Mouse (Mus musculus): Measurements from ENCODE around the gene Ros1.

Gene Ros1

DNA sequence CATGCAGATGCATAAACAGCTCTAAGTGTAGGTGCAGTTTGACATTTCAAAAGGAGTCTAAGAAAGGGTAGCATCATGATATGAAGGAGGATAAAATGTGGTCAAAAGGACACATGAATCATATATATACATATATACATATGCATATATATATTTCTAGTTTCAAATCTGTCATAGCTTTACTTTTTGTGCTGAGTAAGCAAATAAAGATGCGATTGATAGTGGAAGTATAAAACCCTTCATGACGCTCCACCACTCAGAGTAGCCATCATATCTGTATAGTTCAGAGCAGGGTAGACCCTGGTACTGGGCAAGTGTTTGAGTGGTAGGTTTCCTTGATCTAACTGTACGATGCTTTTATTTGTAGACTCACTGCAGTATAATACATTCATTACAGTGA, 35.3 kb downstream of the Ros1 start:
- no peak for DNase-seq (ENCODE audit: low spot score in 2 of 2)

GRCm38 (mm10) chr10:52133354-52134074, 61.5 kb downstream of the Ros1 start:
- DNase-seq (ENCODE audit: low spot score in 2 of 2) = no peak

DNA sequence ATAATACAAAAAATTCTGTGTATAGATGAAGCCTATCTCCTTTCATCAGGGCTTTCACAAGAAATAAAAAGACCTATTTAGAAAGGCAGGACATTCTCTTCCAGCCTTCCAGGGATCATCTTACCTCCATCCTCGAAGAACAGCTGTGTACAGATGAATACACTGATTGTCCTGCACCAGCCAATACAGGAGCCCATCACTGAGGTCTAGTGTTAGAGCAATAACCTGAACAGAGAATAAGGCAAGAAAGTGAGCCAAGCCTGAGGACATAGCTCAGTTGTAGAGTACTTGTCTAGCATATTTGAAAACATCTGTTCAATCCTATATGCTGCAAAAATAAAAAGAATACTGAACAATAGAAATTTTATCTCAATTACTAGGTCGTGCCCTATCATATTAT, 64.3 kb downstream of the Ros1 start:
- DNase-seq (ENCODE audit: low spot score in 2 of 2) = no peak

GRCm38 (mm10) chr10:52128874-52129412, 66.1 kb downstream of the Ros1 start:
- no peak for DNase-seq (ENCODE audit: low spot score in 2 of 2)

- DNase-seq (ENCODE audit: low spot score in 2 of 2) = peak in 1 of 2 experiments; percentile 2
Observed at GRCm38 (mm10) chr10:52106164-52106757, 88.8 kb downstream of the Ros1 start.

DNA sequence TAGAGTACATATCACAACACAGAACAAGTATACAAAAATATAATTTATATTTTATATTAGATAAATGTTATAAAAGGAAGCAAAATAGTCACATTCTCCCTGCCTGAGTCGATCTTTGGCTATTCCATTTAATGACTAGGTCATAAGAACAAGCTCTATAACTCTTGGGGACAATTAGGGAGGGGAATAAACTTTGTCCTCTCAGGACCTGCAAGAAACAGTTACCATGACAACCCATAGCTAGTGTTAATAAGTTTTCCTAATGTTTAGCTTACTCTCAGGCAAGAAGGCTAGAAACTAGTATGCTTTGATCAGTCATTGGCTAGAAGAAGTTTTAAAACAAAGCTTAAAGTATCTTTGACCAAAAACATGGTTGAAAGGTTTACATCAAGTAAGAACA, 93.8 kb downstream of the Ros1 start:
- DNase-seq (ENCODE audit: low spot score in 2 of 2) = no peak

GRCm38 (mm10) chr10:52092181-52092580, 102.9 kb downstream of the Ros1 start:
- DNase-seq (ENCODE audit: low spot score in 2 of 2) = no peak

DNA sequence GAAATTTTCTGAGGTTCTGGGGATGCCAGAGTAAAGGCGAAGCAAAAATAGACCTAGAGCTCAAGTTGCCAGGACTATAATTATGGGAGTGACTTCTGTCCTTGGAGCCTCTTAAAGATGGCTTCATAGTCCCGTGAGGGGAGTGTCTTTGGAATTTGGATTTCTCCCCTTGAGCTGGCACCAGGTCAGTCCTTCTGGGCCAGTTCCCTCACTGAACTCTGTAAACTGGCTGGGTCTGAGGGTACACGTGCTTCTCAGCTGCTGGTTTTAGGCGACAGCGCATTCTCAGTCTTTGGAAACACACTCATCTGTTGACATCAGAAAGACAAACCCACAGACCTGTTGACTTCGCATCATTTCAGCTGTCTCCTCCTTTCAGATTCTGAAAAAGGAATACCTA, 108.4 kb downstream of the Ros1 start:
- DNase-seq (ENCODE audit: low spot score in 2 of 2) = no peak

DNA sequence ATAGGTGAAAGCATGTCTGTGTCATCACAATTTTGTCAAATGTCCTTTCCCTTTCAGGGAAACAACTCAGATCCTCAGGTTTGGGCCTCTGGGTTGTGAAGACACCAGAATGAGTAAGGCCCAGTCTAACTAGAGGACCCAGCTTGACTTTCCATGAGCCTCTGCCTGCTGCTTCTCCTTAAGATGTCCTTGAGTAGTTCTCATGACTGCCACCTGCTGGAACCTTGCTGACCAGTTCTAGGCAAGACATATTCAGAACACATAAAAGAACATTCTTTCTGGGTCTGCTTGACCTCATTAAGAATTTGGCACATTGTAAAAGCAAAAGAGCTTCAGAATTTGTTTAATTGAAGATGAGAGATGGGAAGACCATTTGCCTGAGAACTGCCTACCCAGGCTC, 122.6 kb downstream of the Ros1 start:
- no peak for DNase-seq (ENCODE audit: low spot score in 2 of 2)

- DNase-seq (ENCODE audit: low spot score in 2 of 2) = no peak
Observed at GRCm38 (mm10) chr10:52048287-52048686, 146.8 kb downstream of the Ros1 start.

DNA sequence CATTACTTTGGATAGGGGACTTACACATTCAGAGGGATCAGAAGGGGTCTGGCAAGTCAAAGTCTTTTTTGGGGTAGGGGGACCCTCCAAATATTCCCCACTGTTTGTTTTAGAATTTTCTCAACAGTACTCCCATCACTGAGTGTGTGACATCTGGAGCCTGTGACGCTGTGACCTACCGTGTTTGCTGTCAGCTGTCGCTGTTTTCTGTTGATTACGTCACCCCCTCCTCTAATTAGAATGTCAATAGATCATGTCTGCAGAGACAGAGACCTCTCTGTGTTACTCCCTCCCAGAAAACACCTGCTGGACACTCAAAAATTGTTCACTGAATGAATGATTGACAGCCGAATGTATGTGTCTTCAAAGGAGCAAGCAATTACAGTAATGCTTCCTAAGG, 152.0 kb downstream of the Ros1 start:
- DNase-seq (ENCODE audit: low spot score in 2 of 2) = no peak

DNA sequence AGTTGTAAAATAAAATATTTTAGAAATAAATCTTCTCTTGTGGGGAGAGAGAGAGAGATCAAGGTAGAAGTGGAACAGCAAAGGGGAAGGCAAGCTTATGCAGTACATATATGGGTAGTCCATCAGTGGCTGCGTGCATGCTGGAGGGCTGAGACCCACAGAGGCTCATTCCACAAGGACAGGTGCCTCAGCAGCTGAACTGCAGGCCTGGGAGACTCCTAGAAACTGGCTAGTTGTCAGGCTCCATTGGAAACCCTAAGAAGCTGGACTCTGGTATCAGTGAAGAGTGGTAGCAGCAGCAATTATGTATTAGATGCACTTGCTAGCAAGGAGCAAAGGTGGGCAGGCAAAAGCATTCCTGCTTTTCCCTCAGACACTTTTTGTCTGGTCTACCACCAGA, 155.7 kb downstream of the Ros1 start:
- DNase-seq (ENCODE audit: low spot score in 2 of 2) = no peak

GRCm38 (mm10) chr10:52033729-52034128, 161.3 kb downstream of the Ros1 start:
- DNase-seq (ENCODE audit: low spot score in 2 of 2) = no peak

DNA sequence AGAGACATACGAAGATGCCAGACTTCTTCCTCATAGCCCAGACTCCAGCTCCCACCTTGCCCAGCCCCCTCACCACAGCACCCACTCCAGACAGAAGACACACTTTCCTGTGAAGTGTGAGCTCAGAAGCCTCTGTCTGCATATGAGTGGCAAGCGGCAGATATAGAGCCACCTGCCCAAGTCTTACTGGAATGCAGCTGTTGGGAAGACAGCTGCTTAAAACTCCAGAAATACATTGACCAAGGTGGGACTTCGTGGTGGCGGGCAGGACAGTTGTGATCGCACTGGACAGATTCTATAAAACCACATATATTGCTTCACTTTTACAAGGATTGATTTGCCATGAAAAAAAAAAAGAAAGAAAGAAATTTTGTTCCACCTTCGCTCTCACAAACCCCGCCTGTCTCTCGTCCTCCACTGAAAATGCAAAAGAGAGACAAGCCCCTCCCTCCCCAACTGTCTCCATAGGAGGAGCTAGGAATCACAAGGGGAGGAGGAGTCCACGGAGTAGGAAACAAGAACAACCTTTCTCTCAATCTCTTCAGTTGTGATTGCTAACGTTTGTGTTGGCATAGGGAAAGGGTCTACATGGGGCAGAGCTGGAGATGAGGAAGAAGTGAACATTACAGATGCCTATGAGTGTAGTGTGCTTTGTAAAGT, 165.5 kb downstream of the Ros1 start:
- DNase-seq (ENCODE audit: low spot score in 2 of 2) = no peak

DNA sequence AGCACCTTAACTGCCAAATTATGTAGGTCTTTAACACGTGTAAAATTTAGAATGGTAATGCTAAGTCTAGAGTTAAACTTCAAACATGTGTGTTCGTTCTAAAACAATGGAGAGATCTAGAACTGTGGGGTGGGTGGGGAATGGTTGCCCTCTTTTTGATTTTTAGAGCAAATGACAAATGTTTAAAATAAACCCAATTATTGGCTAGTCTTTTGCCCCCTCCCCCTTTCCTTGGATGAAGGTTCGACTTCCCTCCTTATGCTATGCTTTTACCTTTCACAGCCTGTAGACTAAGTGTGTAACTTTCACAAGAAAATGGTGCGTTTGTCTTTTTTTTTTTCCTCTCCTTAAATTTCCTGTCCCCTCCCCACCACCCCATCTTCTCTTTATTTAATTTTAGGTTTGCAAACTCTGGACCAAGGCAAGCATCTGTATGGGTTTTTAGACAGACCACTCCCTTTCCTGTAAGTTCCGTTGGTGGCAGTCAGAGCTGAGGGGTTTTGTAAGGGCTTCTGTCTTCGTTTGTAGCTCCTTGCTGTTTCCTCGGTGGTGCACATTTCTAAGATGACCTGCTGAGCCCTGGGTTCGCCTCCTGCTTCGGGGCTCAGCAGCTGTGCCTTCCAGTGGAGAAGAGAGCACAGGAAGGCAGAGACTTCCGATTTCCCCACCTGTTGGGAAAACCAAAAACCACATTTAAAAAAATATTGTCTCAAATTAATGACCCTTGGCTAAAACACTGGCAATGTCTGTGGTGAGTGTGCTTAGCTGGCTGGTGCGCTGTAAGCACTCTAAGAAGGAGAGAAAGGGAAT, 166.3 kb downstream of the Ros1 start:
- no peak for DNase-seq (ENCODE audit: low spot score in 2 of 2)

- DNase-seq (ENCODE audit: low spot score in 2 of 2) = no peak
Observed at GRCm38 (mm10) chr10:52027161-52028035, 167.6 kb downstream of the Ros1 start.

DNA sequence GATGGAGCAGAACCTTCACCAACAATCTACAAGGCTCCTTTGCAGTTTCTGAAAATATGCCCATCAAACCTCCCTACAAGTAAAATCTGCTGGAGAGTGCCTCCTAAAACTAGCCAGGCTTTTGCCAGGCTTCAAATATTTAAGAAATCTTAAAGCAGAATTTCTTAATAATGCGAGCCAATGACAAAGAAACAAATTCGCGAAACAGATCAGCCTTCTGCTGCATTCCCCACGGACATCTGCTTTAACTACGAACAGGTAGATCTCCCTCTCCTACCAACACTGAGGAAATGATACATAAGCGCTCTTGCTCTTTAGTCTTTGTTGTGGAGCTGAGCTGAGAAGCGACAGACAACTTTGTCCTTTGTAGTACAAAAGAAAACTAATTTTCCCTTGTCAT, 169.2 kb downstream of the Ros1 start:
- no peak for DNase-seq (ENCODE audit: low spot score in 2 of 2)

DNA sequence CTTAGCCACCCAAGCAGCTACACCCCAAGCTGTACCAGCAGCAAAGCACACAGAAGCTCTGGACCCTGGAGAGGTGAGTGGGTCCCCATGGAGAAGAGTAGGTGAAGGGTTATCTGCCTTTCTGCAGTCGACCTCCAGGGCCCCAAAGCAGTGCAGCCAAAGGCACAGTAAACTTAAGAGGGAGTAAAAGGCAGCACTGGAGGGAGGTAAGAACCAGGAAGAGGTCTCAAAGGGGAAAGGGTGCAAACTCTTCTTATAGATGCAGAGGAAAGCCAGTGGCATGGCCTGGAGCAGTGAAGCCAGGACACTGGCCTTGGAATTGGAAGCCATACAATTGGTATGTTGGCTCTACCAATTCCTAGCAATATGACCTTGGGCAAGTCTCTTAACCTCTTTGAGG, 169.8 kb downstream of the Ros1 start:
- no peak for DNase-seq (ENCODE audit: low spot score in 2 of 2)

DNA sequence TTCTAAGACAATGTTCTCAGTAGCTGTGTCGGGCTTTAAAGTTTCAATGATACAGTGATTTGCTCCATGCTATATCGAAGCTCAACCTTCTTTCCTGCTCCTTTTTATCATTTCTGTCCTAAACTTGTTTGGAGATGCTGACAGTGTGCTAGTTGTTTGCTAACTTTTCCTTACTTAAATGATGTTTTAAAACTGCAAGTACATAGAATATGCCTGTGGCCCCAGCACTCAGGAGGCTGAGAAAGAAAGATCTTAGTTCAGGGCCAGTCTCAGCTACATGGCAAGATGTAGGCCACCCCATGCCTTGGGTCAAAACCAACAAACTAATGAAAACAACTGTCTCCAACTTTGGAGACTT, 171.0 kb downstream of the Ros1 start:
- DNase-seq (ENCODE audit: low spot score in 2 of 2) = no peak

GRCm38 (mm10) chr10:52023213-52024052, 171.6 kb downstream of the Ros1 start:
- no peak for DNase-seq (ENCODE audit: low spot score in 2 of 2)
